8 mouse cellular contexts compared by ENCODE assay signal in genomic region chr10:64089680-64090460, GRCm38 (mm10). TPM values are rescaled to one million over a fixed set of nuclear protein-coding genes. Genes with fewer than 3 reads are reported as not detected.
DNase-seq lines count a peak whose midpoint lies in the region; ATAC-seq and TF ChIP-seq lines count a peak whose summit lies in the region.

Gene Lrrtm3, minus strand, starts transcription at chr10:64090277.

- no peak within 1 kb of the TSS for H3K9ac ChIP-seq in kidney, embryonic 14.5 days (ENCODE audit: low read depth, low read length)
- 0 out of 2 replicates have a peak within 1 kb of the TSS, but pooled peaks have one; percentile 31 for H3K9ac ChIP-seq in limb, embryonic 12.5 days (replicated peaks)
- peak within 1 kb of the TSS; percentile 64 for H3K9ac ChIP-seq in midbrain, postnatal 0 days (replicated peaks; ENCODE audit: low read length, poor library complexity, severe bottlenecking)

- H3K9me3 ChIP-seq in heart, embryonic 10.5 days = no peaks in the 10 kb centered on the region
- no peaks in the 10 kb centered on the region for H3K9me3 ChIP-seq in kidney, embryonic 14.5 days (ENCODE audit: control insufficient read depth, low read length)
- H3K9me3 ChIP-seq in limb, embryonic 12.5 days = no peaks in the 10 kb centered on the region
- H3K9me3 ChIP-seq in midbrain, postnatal 0 days (ENCODE audit: low read length) = no peaks in the 10 kb centered on the region

- H3K4me2 ChIP-seq in kidney, embryonic 14.5 days (replicated peaks; ENCODE audit: low read depth, low read length) = peak within 1 kb of the TSS; percentile 42
- peak within 1 kb of the TSS; percentile 60 for H3K4me2 ChIP-seq in limb, embryonic 12.5 days
- peak within 1 kb of the TSS; percentile 71 for H3K4me2 ChIP-seq in midbrain, postnatal 0 days (ENCODE audit: low read depth, low read length, poor library complexity, severe bottlenecking)

- peak within 1 kb of the TSS; percentile 52 for H3K4me3 ChIP-seq in heart, embryonic 10.5 days
- peak within 1 kb of the TSS; percentile 25; the same call in 1 of the 2 replicates for H3K4me3 ChIP-seq in kidney, embryonic 14.5 days (ENCODE audit: low read length)
- H3K4me3 ChIP-seq in limb, embryonic 12.5 days (replicated peaks) = peak within 1 kb of the TSS; percentile 31
- peak within 1 kb of the TSS; percentile 55 for H3K4me3 ChIP-seq in midbrain, postnatal 0 days (ENCODE audit: low read depth, low read length)

- H3K27ac ChIP-seq in heart, embryonic 10.5 days = no peak within 1 kb of the TSS
- no peak within 1 kb of the TSS for H3K27ac ChIP-seq in kidney, embryonic 14.5 days (ENCODE audit: low read depth, low read length)
- no peak within 1 kb of the TSS for H3K27ac ChIP-seq in limb, embryonic 12.5 days
- H3K27ac ChIP-seq in midbrain, postnatal 0 days (ENCODE audit: low read depth, low read length) = peak within 1 kb of the TSS; percentile 48

- ATAC-seq in kidney, embryonic 14.5 days (ENCODE audit: low FRiP score, low TSS enrichment) = peak; percentile 93
- 0 out of 2 replicates have a peak, but pooled peaks have one; percentile 54 for ATAC-seq in limb, embryonic 12.5 days (ENCODE audit: insufficient number of reproducible peaks, insufficient read depth, low FRiP score, low TSS enrichment, low read depth)
- ATAC-seq in midbrain, postnatal 0 days (ENCODE audit: low FRiP score) = peak; percentile 84

- 3% methylated on average over 22 of the region's 22 CpGs for WGBS in heart, embryonic 10.5 days
- 1% methylated on average over 22 of the region's 22 CpGs for WGBS in kidney, embryonic 14.5 days
- 3% methylated on average over 22 of the region's 22 CpGs for WGBS in limb, embryonic 12.5 days
- WGBS in midbrain, postnatal 0 days = under 1% methylated on average over 22 of the region's 22 CpGs

- DNase-seq in adrenal gland, postnatal 36 days = peak; percentile 53 to 60
- DNase-seq in embryo, embryonic 11.5 days (ENCODE audit: low read depth, low spot score) = peak; percentile 63
- DNase-seq in heart, embryonic 10.5 days (ENCODE audit: low spot score) = peak; percentile 84
- peak; percentile 95 for DNase-seq in midbrain, postnatal 0 days (ENCODE audit: low spot score)
- peak; percentile 21 for DNase-seq in yolk sac, embryonic 10.5 days (ENCODE audit: low spot score)
- DNase-seq in thymus, postnatal 36 days = no peak

- peak; percentile 86 for TF ChIP-seq CTCF in midbrain, postnatal 0 days (IDR thresholded peaks at IDR 0.05)

- no peaks in the 10 kb centered on the region for H3K36me3 ChIP-seq in heart, embryonic 10.5 days
- no peaks in the 10 kb centered on the region for H3K36me3 ChIP-seq in kidney, embryonic 14.5 days (ENCODE audit: control insufficient read depth, insufficient read depth, low read length)
- H3K36me3 ChIP-seq in limb, embryonic 12.5 days = no peaks in the 10 kb centered on the region
- H3K36me3 ChIP-seq in midbrain, postnatal 0 days (ENCODE audit: insufficient read depth, low read length) = no peaks in the 10 kb centered on the region

- H3K4me1 ChIP-seq in heart, embryonic 10.5 days = peaks cover 12% of the 10 kb centered on the region
- H3K4me1 ChIP-seq in kidney, embryonic 14.5 days (ENCODE audit: control insufficient read depth, insufficient read depth, low read length) = no peaks in the 10 kb centered on the region
- peaks cover 21% of the 10 kb centered on the region for H3K4me1 ChIP-seq in limb, embryonic 12.5 days (replicated peaks)
- H3K4me1 ChIP-seq in midbrain, postnatal 0 days (ENCODE audit: insufficient read depth, low read length) = no peaks in the 10 kb centered on the region

- H3K27me3 ChIP-seq in heart, embryonic 10.5 days (ENCODE audit: insufficient read depth, poor library complexity, severe bottlenecking) = peaks cover 19% of the 10 kb centered on the region
- H3K27me3 ChIP-seq in kidney, embryonic 14.5 days (ENCODE audit: control insufficient read depth, insufficient read depth, low read length) = peaks cover 15% of the 10 kb centered on the region
- H3K27me3 ChIP-seq in limb, embryonic 12.5 days = peaks cover 53% of the 10 kb centered on the region
- H3K27me3 ChIP-seq in midbrain, postnatal 0 days (ENCODE audit: insufficient read depth, low read length) = peaks cover 3% of the 10 kb centered on the region; the same call in 1 of the 2 replicates

RNA-seq across cellular contexts. Expression of gene Lrrtm3, which starts in this region (rescaled TPM):
- under 1 TPM; 0.50 to 0.69 TPM for total RNA-seq in adrenal gland, postnatal 36 days (2021)
- polyA plus RNA-seq in heart, embryonic 10.5 days (2016; fragmentation: Nextera tagmentation; extraction: Ambion mirVana) = 0.76 and 0.87 TPM in 2 replicates
- polyA plus RNA-seq in kidney, embryonic 14.5 days (2014; fragmentation: Nextera tagmentation; extraction: Ambion mirVana) = 0.06 and 0.16 TPM in 2 replicates
- polyA plus RNA-seq in limb, embryonic 12.5 days (2016; fragmentation: Nextera tagmentation; extraction: Ambion mirVana) = 0.83 and 1.1 TPM in 2 replicates
- 45.2 and 50.9 TPM in 2 replicates for total RNA-seq in midbrain, postnatal 0 days (2014; rRNA removed)
- polyA plus RNA-seq in midbrain, postnatal 0 days (2015; fragmentation: Nextera tagmentation; extraction: Ambion mirVana) = 41.0 and 44.3 TPM in 2 replicates

Comparison
In these comparisons a context has a peak if more than half of its experiments do, and no peak if none do; other contexts are left out.
1. RNA of gene Lrrtm3 (total RNA-seq): 45.2 to 50.9 TPM in midbrain, postnatal 0 days; 0.50 to 0.69 TPM in adrenal gland, postnatal 36 days; every median in the first group is over 10 times any median in the second.
2. RNA of gene Lrrtm3 (polyA plus RNA-seq): 41.0 to 44.3 TPM in midbrain, postnatal 0 days; 0.83 to 1.1 TPM in limb, embryonic 12.5 days, 0.76 to 0.87 TPM in heart, embryonic 10.5 days and 0.06 to 0.16 TPM in kidney, embryonic 14.5 days; every median in the first group is over 10 times any median in the second.
3. Peak in DNase-seq in adrenal gland, postnatal 36 days; RNA of the gene not detected or under 1 TPM.
4. Peak in DNase-seq and H3K4me3 ChIP-seq in heart, embryonic 10.5 days; RNA of the gene not detected or under 1 TPM.
5. Peak in ATAC-seq, H3K4me3 ChIP-seq and H3K4me2 ChIP-seq in kidney, embryonic 14.5 days; RNA of the gene not detected or under 1 TPM.
6. DNase-seq: peak in embryo, embryonic 11.5 days (single experiment), midbrain, postnatal 0 days (single experiment) and yolk sac, embryonic 10.5 days (single experiment); none in thymus, postnatal 36 days (0 of 2).
7. Peak in every context shown above with its lines, with median percentiles within 50 percentile points of each other: H3K4me3 ChIP-seq, ATAC-seq and H3K4me2 ChIP-seq.